10 mouse cellular contexts compared by ENCODE assay signal in genomic region chr2:27957184-27957583, GRCm38 (mm10).
A peak's percentile ranks its signal among the peaks of the same experiment; 100 is the strongest.
DNase-seq lines count a peak whose midpoint lies in the region; ATAC-seq lines count a peak whose summit lies in the region.
"Had no signal": no experiment of that assay in that cellular context is flagged by ENCODE, and none has a peak within 500 bp of the region (broad histone marks: within the 10 kb centered on the region; RNA-seq: fewer than 3 reads in every experiment).

No protein-coding gene starts in this region.

- H3K4me3 ChIP-seq in forebrain, embryonic 13.5 days, result no peak overlapping the region
- H3K4me3 ChIP-seq in forebrain, embryonic 16.5 days (replicated peaks; ENCODE audit: low read length), result no peak overlapping the region
- H3K4me3 ChIP-seq: embryonic facial prominence, embryonic 15.5 days had no signal

- no peaks in the 10 kb centered on the region for H3K27me3 ChIP-seq in forebrain, embryonic 13.5 days
- H3K27me3 ChIP-seq in forebrain, embryonic 16.5 days (replicated peaks; ENCODE audit: control insufficient read depth, insufficient read depth, low read length), result no peaks in the 10 kb centered on the region
- H3K27me3 ChIP-seq: embryonic facial prominence, embryonic 15.5 days had no signal

- peak; percentile 55; the same call in 1 of the 2 replicates for ATAC-seq in forebrain, embryonic 13.5 days
- ATAC-seq in forebrain, embryonic 16.5 days, result no peak

- peak; percentile 44 for DNase-seq in ovary, postnatal 36 days (ENCODE audit: low spot score)
- no peak for DNase-seq in ovary, adult 18-20 months (ENCODE audit: low spot score)
- DNase-seq in kidney, adult 9 months, result peak; percentile 27
- no peak for DNase-seq in layer of hippocampus, adult 9-10 months (ENCODE audit: low spot score)
- no peak for DNase-seq in frontal cortex, postnatal 10 days (ENCODE audit: low spot score in 2 of 2)
- DNase-seq in left cerebral cortex, adult 18-20 months (ENCODE audit: low spot score in 2 of 2), result no peak
- DNase-seq: layer of hippocampus, postnatal 36 days had no signal

- H3K4me2 ChIP-seq in forebrain, embryonic 13.5 days, result no peak overlapping the region
- no peak overlapping the region for H3K4me2 ChIP-seq in forebrain, embryonic 16.5 days (ENCODE audit: low read length)
- H3K4me2 ChIP-seq: embryonic facial prominence, embryonic 15.5 days had no signal

- H3K9ac ChIP-seq in forebrain, embryonic 13.5 days, result no peak overlapping the region
- H3K9ac ChIP-seq in forebrain, embryonic 16.5 days (replicated peaks; ENCODE audit: low read depth, low read length), result no peak overlapping the region
- H3K9ac ChIP-seq: embryonic facial prominence, embryonic 15.5 days had no signal

- peak overlapping the region; percentile 45; the same call in 1 of the 2 replicates for H3K27ac ChIP-seq in forebrain, embryonic 13.5 days
- no peak overlapping the region for H3K27ac ChIP-seq in forebrain, embryonic 16.5 days (ENCODE audit: low read length)
- H3K27ac ChIP-seq: embryonic facial prominence, embryonic 15.5 days had no signal

- peaks cover 21% of the 10 kb centered on the region for H3K4me1 ChIP-seq in forebrain, embryonic 13.5 days
- H3K4me1 ChIP-seq in forebrain, embryonic 16.5 days (replicated peaks; ENCODE audit: control insufficient read depth, insufficient read depth, low read length), result peaks cover 12% of the 10 kb centered on the region

- no peaks in the 10 kb centered on the region for H3K9me3 ChIP-seq in forebrain, embryonic 13.5 days (replicated peaks)
- no peaks in the 10 kb centered on the region for H3K9me3 ChIP-seq in forebrain, embryonic 16.5 days (ENCODE audit: control insufficient read depth, low read length)
- H3K9me3 ChIP-seq: embryonic facial prominence, embryonic 15.5 days had no signal

- H3K36me3 ChIP-seq in forebrain, embryonic 13.5 days (ENCODE audit: poor library complexity, severe bottlenecking), result no peaks in the 10 kb centered on the region
- H3K36me3 ChIP-seq in forebrain, embryonic 16.5 days (ENCODE audit: control insufficient read depth, insufficient read depth), result no peaks in the 10 kb centered on the region

- 16% methylated on average over 5 of the region's 5 CpGs for WGBS in forebrain, embryonic 13.5 days
- 4% methylated on average over 5 of the region's 5 CpGs for WGBS in forebrain, embryonic 16.5 days

Comparison
In these comparisons a context has a peak if more than half of its experiments do, and no peak if none do; other contexts are left out.
1. DNase-seq: peak in ovary, postnatal 36 days (single experiment) and kidney, adult 9 months (single experiment); none in ovary, adult 18-20 months (single experiment), layer of hippocampus, adult 9-10 months (single experiment), frontal cortex, postnatal 10 days (0 of 2) and left cerebral cortex, adult 18-20 months (0 of 2).